Mouse (Mus musculus): ENCODE measurements around the gene Appl1. TPM values are rescaled to one million over a fixed set of nuclear protein-coding genes. Genes with fewer than 3 reads are reported as not detected.
"Not testable (repeated sequence)": the region's sequence is repeated elsewhere in the genome, so short reads cannot be mapped to it uniquely, and the experiment has no call there.

The Appl1 gene
- polyA plus RNA-seq, 1 experiment from 2014 or later = 41.0 TPM

DNA sequence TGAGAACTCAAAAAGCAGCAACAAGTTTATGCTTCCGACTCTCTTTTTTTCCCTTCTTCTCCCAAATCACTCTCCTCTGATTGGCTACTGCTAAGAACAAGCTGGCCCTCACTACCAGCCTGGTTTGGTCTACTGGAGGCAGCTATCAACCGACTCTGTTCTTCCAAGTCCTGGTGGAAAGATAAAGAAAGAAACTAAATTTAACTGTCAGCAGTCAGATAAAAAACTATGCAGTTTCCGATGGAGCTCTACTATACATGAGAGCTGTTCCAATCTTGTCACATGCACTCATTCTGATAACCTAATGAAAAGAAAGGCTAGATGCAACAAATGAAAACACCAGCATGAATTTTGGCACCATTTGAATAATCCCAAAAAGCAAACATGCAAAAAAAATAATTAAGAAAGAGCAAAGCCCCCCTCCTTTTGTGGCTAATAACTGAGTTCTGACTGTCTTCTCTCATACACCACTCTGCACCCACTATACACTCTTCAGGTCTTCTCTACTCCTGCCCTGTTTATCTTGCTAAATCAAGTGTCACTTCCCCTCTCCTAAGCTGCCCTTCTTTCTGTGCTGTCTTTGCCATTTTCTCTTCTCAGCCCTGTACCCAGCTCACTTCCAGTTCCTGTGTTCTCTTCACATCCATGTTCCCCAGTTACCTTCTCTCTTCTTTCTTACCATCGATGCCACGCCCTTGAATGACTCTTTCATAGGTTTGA, 47.2 kb downstream of the Appl1 start:
- WGBS = 82% methylated on average over 5 of the region's 5 CpGs
- no peak for DNase-seq
- H3K36me3 ChIP-seq (ENCODE audit: insufficient read depth) = peaks cover 53% of the 10 kb centered on the region
- no peak overlapping the region for H3K27ac ChIP-seq (ENCODE audit: low read depth)
- no peak overlapping the region for H3K9ac ChIP-seq
- H3K4me3 ChIP-seq (ENCODE audit: low read depth, low read length) = no peak overlapping the region
- no peaks in the 10 kb centered on the region for H3K4me1 ChIP-seq (ENCODE audit: insufficient read depth)
- no peaks in the 10 kb centered on the region for H3K27me3 ChIP-seq (ENCODE audit: insufficient read depth, low read length)
- no peaks in the 10 kb centered on the region for H3K9me3 ChIP-seq (ENCODE audit: low read depth, low read length)
- ATAC-seq (ENCODE audit: insufficient read depth) = no peak
- TF ChIP-seq CTCF (IDR thresholded peaks at IDR 0.05; ENCODE audit: low read depth) = no peak
- no peak overlapping the region for H3K4me2 ChIP-seq

DNA sequence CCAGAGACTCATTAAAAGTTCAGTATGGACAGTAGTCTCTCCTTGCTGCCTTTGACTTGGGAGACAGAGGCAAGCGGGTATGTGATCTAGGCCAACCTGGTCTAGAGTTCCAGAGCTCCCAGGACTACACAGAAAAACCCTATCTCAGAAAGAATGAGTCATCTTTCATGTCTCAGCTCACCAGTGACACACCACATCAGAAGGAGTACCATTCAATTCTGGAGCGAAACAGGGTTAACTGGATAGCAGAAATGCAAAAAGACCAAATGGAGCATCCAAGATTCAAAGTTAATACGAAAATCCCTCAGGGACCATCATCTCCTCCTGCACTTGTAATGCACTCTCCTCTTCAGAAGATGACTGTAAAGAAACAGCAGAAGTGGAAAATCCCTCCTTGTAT, 51.7 kb downstream of the Appl1 start:
- Histone ChIP-seq H3K4me1 (ENCODE audit: insufficient read depth) (no peaks in the 10 kb centered on the region), H3K4me2 (no peak overlapping the region), H3K9ac (no peak overlapping the region), H3K9me3 (ENCODE audit: low read depth, low read length) (no peaks in the 10 kb centered on the region), H3K27ac (ENCODE audit: low read depth) (no peak overlapping the region), H3K4me3 (ENCODE audit: low read depth, low read length) (no peak overlapping the region), H3K27me3 (ENCODE audit: insufficient read depth, low read length) (no peaks in the 10 kb centered on the region), H3K36me3 (ENCODE audit: insufficient read depth) (peaks cover 29% of the 10 kb centered on the region)
- no peak for ATAC-seq (ENCODE audit: insufficient read depth)
- WGBS = 96% methylated on average over 3 of the region's 3 CpGs
- no peak for TF ChIP-seq CTCF (IDR thresholded peaks at IDR 0.05; ENCODE audit: low read depth)
- DNase-seq = no peak

DNA sequence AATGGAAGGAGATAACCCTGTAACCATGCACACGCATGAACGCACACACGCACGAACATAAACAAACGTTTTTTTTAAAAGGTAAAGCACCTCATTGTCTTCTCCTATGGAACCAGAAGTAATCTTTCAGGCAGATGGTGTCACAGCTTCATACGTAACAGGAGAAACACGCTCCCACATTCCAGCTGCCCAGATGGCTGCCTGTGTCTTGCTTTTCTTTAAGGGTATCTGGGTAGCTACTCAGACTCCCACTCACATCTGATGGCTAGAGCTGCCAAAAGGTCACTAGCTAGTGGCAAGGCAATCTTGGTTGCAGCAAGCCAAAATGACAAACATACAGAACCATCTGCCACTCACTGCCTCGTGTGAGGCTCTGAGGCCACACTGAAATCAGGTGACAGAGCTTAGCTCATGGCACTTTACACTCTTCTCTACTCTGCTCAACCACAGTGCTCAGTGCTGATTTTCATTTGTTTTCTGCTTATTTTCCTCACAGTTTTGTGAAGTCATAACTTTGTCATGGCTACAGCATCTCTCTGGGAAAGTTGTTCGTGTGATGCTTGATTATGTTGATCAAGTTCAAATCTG, 57.3 kb downstream of the Appl1 start:
- H3K36me3 ChIP-seq (ENCODE audit: insufficient read depth) = peaks cover 4% of the 10 kb centered on the region; the same call in 1 of the 2 replicates
- WGBS = 65% methylated on average over 9 of the region's 9 CpGs
- H3K4me3 ChIP-seq (ENCODE audit: low read depth, low read length) = no peak overlapping the region
- no peaks in the 10 kb centered on the region for H3K4me1 ChIP-seq (ENCODE audit: insufficient read depth)
- no peak overlapping the region for H3K9ac ChIP-seq
- no peak for TF ChIP-seq CTCF (IDR thresholded peaks at IDR 0.05; ENCODE audit: low read depth)
- H3K27me3 ChIP-seq (ENCODE audit: insufficient read depth, low read length) = no peaks in the 10 kb centered on the region
- H3K9me3 ChIP-seq (ENCODE audit: low read depth, low read length) = no peaks in the 10 kb centered on the region
- no peak overlapping the region for H3K27ac ChIP-seq (ENCODE audit: low read depth)
- H3K4me2 ChIP-seq = no peak overlapping the region
- DNase-seq (no peak), ATAC-seq (ENCODE audit: insufficient read depth) (no peak)

DNA sequence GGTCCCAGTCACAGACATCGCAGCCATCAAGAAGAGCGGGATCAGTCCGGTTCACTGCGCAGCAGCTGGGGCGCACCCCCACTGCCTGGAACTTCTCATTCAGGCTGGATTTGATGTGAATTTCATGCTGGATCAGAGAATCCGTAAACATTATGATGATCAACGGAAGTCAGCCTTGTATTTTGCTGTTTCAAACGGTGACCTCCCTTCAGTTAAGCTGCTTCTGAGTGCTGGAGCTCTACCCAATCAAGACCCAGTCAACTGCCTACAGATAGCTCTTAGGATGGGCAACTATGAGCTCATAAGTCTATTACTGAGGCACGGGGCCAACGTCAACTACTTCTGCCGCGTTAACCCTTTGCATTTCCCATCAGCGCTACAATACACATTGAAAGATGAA, 59.2 kb downstream of the Appl1 start:
- Histone ChIP-seq H3K4me1 (ENCODE audit: insufficient read depth) (no peaks in the 10 kb centered on the region), H3K36me3 (ENCODE audit: insufficient read depth) (no peaks in the 10 kb centered on the region), H3K4me3 (ENCODE audit: low read depth, low read length) (no peak overlapping the region), H3K4me2 (no peak overlapping the region), H3K27ac (ENCODE audit: low read depth) (no peak overlapping the region), H3K9me3 (ENCODE audit: low read depth, low read length) (no peaks in the 10 kb centered on the region), H3K27me3 (ENCODE audit: insufficient read depth, low read length) (no peaks in the 10 kb centered on the region), H3K9ac (no peak overlapping the region)
- ATAC-seq (ENCODE audit: insufficient read depth) (no peak), DNase-seq (no peak)
- TF ChIP-seq CTCF (IDR thresholded peaks at IDR 0.05; ENCODE audit: low read depth) = no peak
- WGBS = 90% methylated on average over 13 of the region's 13 CpGs

DNA sequence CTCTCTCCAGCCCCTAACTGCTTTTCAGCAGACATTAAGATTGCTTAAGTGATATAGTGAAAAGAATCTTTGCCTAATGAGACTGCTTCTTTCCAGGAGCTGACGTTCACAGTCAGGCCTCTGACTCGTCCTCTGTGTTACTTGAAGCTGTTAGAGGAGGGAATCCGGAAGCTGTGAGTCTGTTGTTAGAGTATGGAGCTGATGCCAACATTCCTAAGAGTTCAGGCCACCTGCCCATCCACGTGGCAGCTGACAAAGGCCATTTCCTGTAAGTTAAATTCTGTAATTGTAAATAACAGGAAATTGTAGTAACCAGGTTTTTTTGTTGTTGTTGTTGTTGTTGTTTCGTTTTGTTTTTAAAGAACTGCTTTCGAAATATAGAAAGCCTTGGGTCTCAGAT, 59.8 kb downstream of the Appl1 start:
- DNase-seq = peak; percentile 47

DNA sequence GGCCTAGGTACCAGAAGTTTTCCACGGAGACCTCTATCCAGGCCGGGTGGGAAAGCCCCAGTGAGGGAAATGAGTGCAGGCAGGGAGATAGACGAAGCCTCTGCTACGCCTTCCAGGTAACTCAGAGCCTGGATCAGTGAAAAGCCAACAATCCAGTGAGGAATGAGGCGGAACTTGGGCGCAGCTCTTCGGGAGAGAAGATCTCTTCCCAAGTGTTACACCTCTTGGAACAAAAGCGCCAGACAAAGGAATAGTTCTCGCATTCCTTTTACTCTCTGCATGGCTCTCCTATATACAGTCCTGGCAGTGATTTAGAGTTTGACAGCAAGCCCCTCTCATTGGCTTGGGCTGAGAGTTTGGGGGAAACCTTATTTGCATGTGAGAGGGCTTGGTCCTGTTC, 60.6 kb downstream of the Appl1 start:
- not testable (repeated sequence) for H3K4me3 ChIP-seq (ENCODE audit: low read depth, low read length); H3K9me3 ChIP-seq (ENCODE audit: low read depth, low read length); DNase-seq; H3K36me3 ChIP-seq (ENCODE audit: insufficient read depth); H3K4me2 ChIP-seq; H3K27me3 ChIP-seq (ENCODE audit: insufficient read depth, low read length); H3K27ac ChIP-seq (ENCODE audit: low read depth); ATAC-seq (ENCODE audit: insufficient read depth); H3K4me1 ChIP-seq (ENCODE audit: insufficient read depth); H3K9ac ChIP-seq
- WGBS = 47% methylated on average over 9 of the region's 9 CpGs

More for the DNA sequence above, 59.8 kb downstream of the Appl1 start:
- H3K36me3 ChIP-seq (ENCODE audit: insufficient read depth) = no peaks in the 10 kb centered on the region
- no peaks in the 10 kb centered on the region for H3K27me3 ChIP-seq (ENCODE audit: insufficient read depth, low read length)
- H3K4me3 ChIP-seq (ENCODE audit: low read depth, low read length) = no peak overlapping the region
- no peak for ATAC-seq (ENCODE audit: insufficient read depth)
- no peak overlapping the region for H3K27ac ChIP-seq (ENCODE audit: low read depth)
- no peak overlapping the region for H3K9ac ChIP-seq
- TF ChIP-seq CTCF (IDR thresholded peaks at IDR 0.05; ENCODE audit: low read depth) = no peak
- 57% methylated on average over 6 of the region's 6 CpGs for WGBS
- no peaks in the 10 kb centered on the region for H3K9me3 ChIP-seq (ENCODE audit: low read depth, low read length)
- no peak overlapping the region for H3K4me2 ChIP-seq
- H3K4me1 ChIP-seq (ENCODE audit: insufficient read depth) = no peaks in the 10 kb centered on the region

DNA sequence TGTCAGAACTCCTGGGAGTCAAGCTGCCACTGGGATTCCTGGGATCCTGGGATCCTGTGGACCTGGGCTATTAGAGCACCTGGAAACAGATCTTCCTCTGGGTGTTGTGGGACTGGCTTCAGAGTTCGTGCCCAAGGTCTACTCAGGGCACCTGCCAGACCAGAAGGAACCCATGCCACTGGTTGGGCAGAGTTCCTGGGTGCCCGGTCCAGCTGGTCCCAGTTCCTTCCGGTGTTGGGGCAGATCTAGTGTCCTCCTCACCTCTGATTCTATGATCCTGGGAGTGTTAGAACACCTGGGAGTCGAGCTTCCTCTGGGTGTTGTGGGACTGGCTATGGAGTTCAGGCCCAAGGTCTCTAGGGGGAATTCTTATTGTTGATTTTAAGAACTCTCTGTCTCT, 63.6 kb downstream of the Appl1 start:
- H3K27ac ChIP-seq (ENCODE audit: low read depth) = no peak overlapping the region
- H3K4me1 ChIP-seq (ENCODE audit: insufficient read depth) = no peaks in the 10 kb centered on the region
- H3K9me3 ChIP-seq (ENCODE audit: low read depth, low read length) = no peaks in the 10 kb centered on the region
- TF ChIP-seq CTCF (IDR thresholded peaks at IDR 0.05; ENCODE audit: low read depth) = no peak
- no peak overlapping the region for H3K9ac ChIP-seq
- ATAC-seq (ENCODE audit: insufficient read depth) = no peak
- no peaks in the 10 kb centered on the region for H3K36me3 ChIP-seq (ENCODE audit: insufficient read depth)
- 84% methylated on average over 4 of the region's 4 CpGs for WGBS
- no peak for DNase-seq
- H3K4me3 ChIP-seq (ENCODE audit: low read depth, low read length) = no peak overlapping the region
- no peaks in the 10 kb centered on the region for H3K27me3 ChIP-seq (ENCODE audit: insufficient read depth, low read length)
- H3K4me2 ChIP-seq = no peak overlapping the region
